Mouse (Mus musculus) C2C12 (cell line): ENCODE data around the gene Rbm12b1.
"Not testable (repeated sequence)": the region's sequence is repeated elsewhere in the genome, so short reads cannot be mapped to it uniquely, and the experiment has no call there.

ENCODE experiments used
- CEBPB ChIP-seq: IDR thresholded peaks from one replicate; pipeline ENCODE4 v1.6.1; 2011; ENCODE audit warnings: low read depth, mild to moderate bottlenecking, control low read depth, moderate library complexity
- CTCF ChIP-seq: IDR thresholded peaks from one replicate; pipeline ENCODE4 v1.5.1; 2011; ENCODE audit not compliant: control insufficient read depth, insufficient read depth, insufficient read length
- FOSL1 ChIP-seq: IDR thresholded peaks from one replicate; pipeline ENCODE4 v1.8.0; 2011; ENCODE audit warnings: mild to moderate bottlenecking, low read length; ENCODE audit not compliant: poor library complexity, insufficient read depth, severe bottlenecking
- MAX ChIP-seq: IDR thresholded peaks from one replicate; pipeline ENCODE4 v1.6.1; 2011; ENCODE audit warnings: mild to moderate bottlenecking, control low read depth
- MYOD1 ChIP-seq: IDR thresholded peaks from one replicate; pipeline ENCODE4 v1.6.1; 2011; ENCODE audit warnings: low read depth; ENCODE audit not compliant: control insufficient read depth, insufficient read length
- MYOG ChIP-seq: IDR thresholded peaks from one replicate; pipeline ENCODE4 v1.6.1; 2011; ENCODE audit not compliant: control insufficient read depth, insufficient read length; ENCODE audit errors: extremely low read depth
- USF1 ChIP-seq: IDR thresholded peaks from one replicate; pipeline ENCODE4 v1.6.1; 2011; ENCODE audit warnings: low read depth, mild to moderate bottlenecking, control low read depth, moderate library complexity

DNA sequence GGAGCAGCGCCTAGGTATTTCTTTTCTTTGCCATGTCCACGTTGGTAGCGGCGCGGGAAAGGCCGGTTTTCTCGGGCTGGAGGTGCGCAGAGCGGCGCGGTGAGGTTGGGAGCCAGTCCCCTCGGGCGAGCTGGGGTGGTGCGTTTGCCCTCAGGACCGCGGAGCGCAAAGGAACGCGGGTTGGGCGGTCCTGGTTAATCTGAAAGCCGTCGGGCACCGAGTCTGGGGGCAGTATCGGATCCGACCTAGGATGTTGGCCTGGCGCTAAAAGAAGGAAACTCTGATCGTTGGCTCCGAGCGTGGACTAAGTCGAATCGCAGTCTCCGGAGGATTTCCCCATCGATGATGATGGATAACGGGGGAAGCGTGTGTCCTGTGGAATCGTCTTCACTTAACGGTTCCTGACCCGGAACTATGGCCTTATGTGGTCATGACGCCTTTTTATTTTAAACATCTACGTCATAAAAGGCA lies 563 bp downstream of the Rbm12b1 start:
- TF ChIP-seq CTCF, USF1, MAX, CEBPB, MYOG, MYOD1, FOSL1: not testable (repeated sequence)
